9 mouse cellular contexts compared by ENCODE assay signal in genomic region chr2:43787141-43787540, GRCm38 (mm10). TPM values are rescaled to one million over a fixed set of nuclear protein-coding genes. Genes with fewer than 3 reads are reported as not detected.
DNase-seq lines count a peak whose midpoint lies in the region; ATAC-seq and TF ChIP-seq lines count a peak whose summit lies in the region.
"Had no signal": no experiment of that assay in that cellular context is flagged by ENCODE, and none has a peak within 500 bp of the region (broad histone marks: within the 10 kb centered on the region; RNA-seq: fewer than 3 reads in every experiment).

No protein-coding gene starts in this region.

- H3K27ac ChIP-seq in thymus, adult 2 months (ENCODE audit: control insufficient read depth, insufficient read depth, low read length) = no peak overlapping the region
- H3K27ac ChIP-seq in embryonic facial prominence, embryonic 14.5 days (replicated peaks; ENCODE audit: low read depth, low read length) = no peak overlapping the region
- H3K27ac ChIP-seq in intestine, postnatal 0 days (ENCODE audit: low read depth, low read length) = no peak overlapping the region

- no peak for TF ChIP-seq POLR2A in thymus, adult 2 months (IDR thresholded peaks at IDR 0.05; ENCODE audit: control insufficient read depth, extremely low read depth, insufficient read depth, low read length, poor library complexity)

- WGBS in thymus, adult 2 months = 89% methylated on average over 12 of the region's 12 CpGs
- 37% methylated on average over 12 of the region's 12 CpGs for WGBS in embryonic facial prominence, embryonic 14.5 days
- 50% methylated on average over 12 of the region's 12 CpGs for WGBS in intestine, postnatal 0 days

- H3K4me3 ChIP-seq in thymus, adult 2 months (ENCODE audit: control insufficient read depth, insufficient read depth, low read length) = no peak overlapping the region
- H3K4me3 ChIP-seq in embryonic facial prominence, embryonic 14.5 days (ENCODE audit: low read depth, low read length) = no peak overlapping the region
- no peak overlapping the region for H3K4me3 ChIP-seq in intestine, postnatal 0 days (ENCODE audit: low read depth, low read length)
- H3K4me3 ChIP-seq: erythroblast, embryonic 14.5 days had no signal

- peak; percentile 83 for ATAC-seq in embryonic facial prominence, embryonic 14.5 days (ENCODE audit: low read depth)
- ATAC-seq in intestine, postnatal 0 days = no peak
- peak; percentile 51; the same call in 1 of the 2 replicates for ATAC-seq in megakaryocyte progenitor cell, adult 5-6 weeks (replicated peaks; ENCODE audit: poor library complexity)

- no peak overlapping the region for H3K9ac ChIP-seq in embryonic facial prominence, embryonic 14.5 days (ENCODE audit: low read depth, low read length)
- no peak overlapping the region for H3K9ac ChIP-seq in intestine, postnatal 0 days (ENCODE audit: low read depth, low read length)

- peaks cover 1% of the 10 kb centered on the region; the same call in 1 of the 2 replicates for H3K36me3 ChIP-seq in thymus, adult 2 months (ENCODE audit: control insufficient read depth, insufficient read depth, low read length)
- H3K36me3 ChIP-seq in embryonic facial prominence, embryonic 14.5 days (ENCODE audit: control insufficient read depth, insufficient read depth, low read length) = no peaks in the 10 kb centered on the region
- H3K36me3 ChIP-seq in intestine, postnatal 0 days (ENCODE audit: control insufficient read depth, insufficient read depth) = no peaks in the 10 kb centered on the region

- no peaks in the 10 kb centered on the region for H3K27me3 ChIP-seq in thymus, adult 2 months (ENCODE audit: control insufficient read depth, insufficient read depth, low read length)
- H3K27me3 ChIP-seq in embryonic facial prominence, embryonic 14.5 days (replicated peaks; ENCODE audit: control insufficient read depth, insufficient read depth, low read length) = no peaks in the 10 kb centered on the region; the same call in 1 of the 2 replicates
- no peaks in the 10 kb centered on the region for H3K27me3 ChIP-seq in intestine, postnatal 0 days (replicated peaks; ENCODE audit: control insufficient read depth, insufficient read depth, low read length)

- H3K4me1 ChIP-seq in thymus, adult 2 months (replicated peaks; ENCODE audit: control insufficient read depth, insufficient read depth, low read length) = 0 out of 2 replicates have a peak, but pooled peaks cover 2% of the 10 kb centered on the region
- H3K4me1 ChIP-seq in embryonic facial prominence, embryonic 14.5 days (ENCODE audit: control insufficient read depth, insufficient read depth, low read length) = no peaks in the 10 kb centered on the region; the same call in 1 of the 2 replicates
- H3K4me1 ChIP-seq in intestine, postnatal 0 days (replicated peaks; ENCODE audit: control insufficient read depth, insufficient read depth, low read length) = no peaks in the 10 kb centered on the region

- DNase-seq in adrenal gland, adult (ENCODE audit: inconsistent age in 2 of 2, low spot score in 1 of 2) = peak; percentile 22 to 77
- DNase-seq in adrenal gland, postnatal 4 days (ENCODE audit: low spot score in 2 of 2) = no peak
- peak; percentile 22 for DNase-seq in thymus, postnatal 14 days
- no peak for DNase-seq in thymus, adult 2 months
- DNase-seq in embryonic facial prominence, embryonic 14.5 days (ENCODE audit: low spot score) = peak; percentile 76
- DNase-seq in skeletal muscle tissue, adult 2 months (ENCODE audit: low read depth, low spot score) = peak; percentile 21

- no peaks in the 10 kb centered on the region for H3K9me3 ChIP-seq in embryonic facial prominence, embryonic 14.5 days (ENCODE audit: control insufficient read depth, low read length)
- H3K9me3 ChIP-seq in intestine, postnatal 0 days (ENCODE audit: control insufficient read depth) = no peaks in the 10 kb centered on the region

- no peak for TF ChIP-seq CTCF in thymus, adult 2 months (IDR thresholded peaks at IDR 0.05; ENCODE audit: borderline replicate concordance, control insufficient read depth, extremely low read depth, insufficient read depth, low read length, poor library complexity)
- TF ChIP-seq CTCF in intestine, postnatal 0 days (IDR thresholded peaks at IDR 0.05; ENCODE audit: low read depth) = peak; percentile 65

- H3K4me2 ChIP-seq in embryonic facial prominence, embryonic 14.5 days (ENCODE audit: low read depth, low read length) = no peak overlapping the region
- no peak overlapping the region for H3K4me2 ChIP-seq in intestine, postnatal 0 days (replicated peaks; ENCODE audit: low read depth)

RNA-seq across cellular contexts. Expression of gene Arhgap15, which starts 38.5 kb away (rescaled TPM):
- 1 to 10 TPM; 1.2 to 2.3 TPM for total RNA-seq in adrenal gland, postnatal 4 days (2021)
- 8.6 and 9.5 TPM in 2 replicates for polyA plus RNA-seq in thymus, adult 2 months (2012; rRNA removed)
- polyA plus RNA-seq in embryonic facial prominence, embryonic 14.5 days (2014; fragmentation: Nextera tagmentation; extraction: Ambion mirVana) = 2.3 and 2.8 TPM in 2 replicates
- 0.76 and 0.80 TPM in 2 replicates for polyA plus RNA-seq in intestine, postnatal 0 days (2015; fragmentation: Nextera tagmentation; extraction: Ambion mirVana)
- 120 and 124 TPM in 2 replicates for total RNA-seq in megakaryocyte progenitor cell, adult 5-6 weeks (2015)
- 111 and 122 TPM in 2 replicates for total RNA-seq in megakaryocyte progenitor cell, adult 5-6 weeks (2017)

Comparison
In these comparisons a context has a peak if more than half of its experiments do, and no peak if none do; other contexts are left out.
1. DNase-seq: peak in adrenal gland, adult (2 of 2), thymus, postnatal 14 days (single experiment), embryonic facial prominence, embryonic 14.5 days (single experiment) and skeletal muscle tissue, adult 2 months (single experiment); none in adrenal gland, postnatal 4 days (0 of 2) and thymus, adult 2 months (single experiment).